Mouse (Mus musculus): Measurements from ENCODE around the gene Hist1h4a. TPM values are rescaled to one million over a fixed set of nuclear protein-coding genes. Genes with fewer than 3 reads are reported as not detected.
"Not testable (repeated sequence)": the region's sequence is repeated elsewhere in the genome, so short reads cannot be mapped to it uniquely, and the experiment has no call there.

Gene Hist1h4a
- polyA plus RNA-seq, 1 experiment from 2014 or later: 0.38 TPM

- H3K4me1 ChIP-seq: peaks cover 31% of the 10 kb centered on the region
- H3K27ac ChIP-seq (replicated peaks): no peak overlapping the region
- no peak for ATAC-seq (replicated peaks)
- no peak overlapping the region for H3K4me3 ChIP-seq
- no peaks in the 10 kb centered on the region for H3K36me3 ChIP-seq
- H3K27me3 ChIP-seq: no peaks in the 10 kb centered on the region
- WGBS: 77% methylated on average over 1 of the region's 1 CpGs
- H3K9ac ChIP-seq (replicated peaks): no peak overlapping the region
- H3K4me2 ChIP-seq (replicated peaks): no peak overlapping the region
- H3K9me3 ChIP-seq: no peaks in the 10 kb centered on the region
These were observed 4.1 kb upstream of the Hist1h4a start for GRCm38 (mm10) chr13:23765172-23765513.

GRCm38 (mm10) chr13:23764324-23765171, 3.5 kb upstream of the Hist1h4a start:
- no peak for ATAC-seq (replicated peaks)
- Histone ChIP-seq H3K9ac (replicated peaks) (peak overlapping the region; percentile 72), H3K4me1 (peaks cover 36% of the 10 kb centered on the region), H3K9me3 (no peaks in the 10 kb centered on the region), H3K4me2 (replicated peaks) (peak overlapping the region; percentile 81), H3K36me3 (no peaks in the 10 kb centered on the region), H3K27me3 (no peaks in the 10 kb centered on the region), H3K4me3 (peak overlapping the region; percentile 58), H3K27ac (replicated peaks) (peak overlapping the region; percentile 92)
- 31% methylated on average over 12 of the region's 12 CpGs for WGBS

GRCm38 (mm10) chr13:23763586-23764323, 2.7 kb upstream of the Hist1h4a start, which contains the start of gene Hist1h1a:
TSS of gene Hist1h1a (plus strand) at chr13:23763666.
- peak; percentile 72 for ATAC-seq (replicated peaks)
- Histone ChIP-seq H3K27me3 (no peaks in the 10 kb centered on the region), H3K4me1 (peaks cover 36% of the 10 kb centered on the region), H3K27ac (replicated peaks) (peak within 1 kb of the TSS; percentile 92), H3K4me2 (replicated peaks) (peak within 1 kb of the TSS; percentile 81), H3K36me3 (no peaks in the 10 kb centered on the region), H3K9ac (replicated peaks) (peak within 1 kb of the TSS; percentile 72), H3K4me3 (peak within 1 kb of the TSS; percentile 58), H3K9me3 (no peaks in the 10 kb centered on the region)
- 2% methylated on average over 34 of the region's 34 CpGs for WGBS

GRCm38 (mm10) chr13:23763242-23763585, 2.2 kb upstream of the Hist1h4a start:
- H3K36me3 ChIP-seq: no peaks in the 10 kb centered on the region
- H3K4me2 ChIP-seq (replicated peaks): peak overlapping the region; percentile 81
- WGBS: under 1% methylated on average over 10 of the region's 10 CpGs
- H3K27me3 ChIP-seq: no peaks in the 10 kb centered on the region
- no peak for ATAC-seq (replicated peaks)
- H3K9ac ChIP-seq (replicated peaks): peak overlapping the region; percentile 72
- peak overlapping the region; percentile 92 for H3K27ac ChIP-seq (replicated peaks)
- H3K4me1 ChIP-seq: peaks cover 36% of the 10 kb centered on the region
- peak overlapping the region; percentile 58 for H3K4me3 ChIP-seq
- H3K9me3 ChIP-seq: no peaks in the 10 kb centered on the region

GRCm38 (mm10) chr13:23761871-23762821, 1.1 kb upstream of the Hist1h4a start, which contains the start of gene Hist1h3a:
TSS of gene Hist1h3a (minus strand) at chr13:23762386.
- H3K9ac ChIP-seq (replicated peaks): peak within 1 kb of the TSS; percentile 72
- peak; percentile 72 for ATAC-seq (replicated peaks)
- peak within 1 kb of the TSS; percentile 58 for H3K4me3 ChIP-seq
- peak within 1 kb of the TSS; percentile 92 for H3K27ac ChIP-seq (replicated peaks)
- H3K4me2 ChIP-seq (replicated peaks): peak within 1 kb of the TSS; percentile 81
- not testable (repeated sequence) for H3K9me3 ChIP-seq, H3K27me3 ChIP-seq, H3K36me3 ChIP-seq
- peaks cover 45% of the 10 kb centered on the region for H3K4me1 ChIP-seq
- under 1% methylated on average over 42 of the region's 52 CpGs for WGBS

GRCm38 (mm10) chr13:23760240-23760971, 624 bp downstream of the Hist1h4a start:
- peak; percentile 12 for ATAC-seq (replicated peaks)
- H3K27ac ChIP-seq (replicated peaks): peak overlapping the region; percentile 92
- no peaks in the 10 kb centered on the region for H3K36me3 ChIP-seq
- H3K9ac ChIP-seq (replicated peaks): peak overlapping the region; percentile 53
- no peaks in the 10 kb centered on the region for H3K27me3 ChIP-seq
- peaks cover 48% of the 10 kb centered on the region for H3K4me1 ChIP-seq
- H3K4me3 ChIP-seq: peak overlapping the region; percentile 58
- WGBS: 2% methylated on average over 22 of the region's 27 CpGs
- H3K9me3 ChIP-seq: no peaks in the 10 kb centered on the region
- peak overlapping the region; percentile 81 for H3K4me2 ChIP-seq (replicated peaks)

- peak overlapping the region; percentile 81 for H3K4me2 ChIP-seq (replicated peaks)
- H3K9ac ChIP-seq (replicated peaks): no peak overlapping the region
- H3K27ac ChIP-seq (replicated peaks): peak overlapping the region; percentile 92
- H3K27me3 ChIP-seq: no peaks in the 10 kb centered on the region
- 74% methylated on average over 1 of the region's 1 CpGs for WGBS
- peak overlapping the region; percentile 58 for H3K4me3 ChIP-seq
- ATAC-seq (replicated peaks): no peak
- no peaks in the 10 kb centered on the region for H3K9me3 ChIP-seq
- H3K36me3 ChIP-seq: no peaks in the 10 kb centered on the region
- H3K4me1 ChIP-seq: peaks cover 48% of the 10 kb centered on the region
These were observed 1.2 kb downstream of the Hist1h4a start for GRCm38 (mm10) chr13:23759916-23760239.

GRCm38 (mm10) chr13:23759251-23759771, 1.7 kb downstream of the Hist1h4a start:
- WGBS: 76% methylated on average over 3 of the region's 3 CpGs
- no peak overlapping the region for H3K27ac ChIP-seq (replicated peaks)
- no peak for ATAC-seq (replicated peaks)

GRCm38 (mm10) chr13:23757921-23758320, 3.1 kb downstream of the Hist1h4a start:
- no peak for ATAC-seq (replicated peaks)
- Histone ChIP-seq H3K4me3 (no peak overlapping the region), H3K4me2 (replicated peaks) (no peak overlapping the region), H3K9ac (replicated peaks) (no peak overlapping the region), H3K27ac (replicated peaks) (no peak overlapping the region; the same call in 1 of the 2 replicates), H3K27me3 (no peaks in the 10 kb centered on the region), H3K36me3 (no peaks in the 10 kb centered on the region), H3K9me3 (no peaks in the 10 kb centered on the region), H3K4me1 (peaks cover 39% of the 10 kb centered on the region)
- 43% methylated on average over 3 of the region's 3 CpGs for WGBS

More at GRCm38 (mm10) chr13:23759251-23759771, 1.7 kb downstream of the Hist1h4a start:
- peaks cover 45% of the 10 kb centered on the region for H3K4me1 ChIP-seq
- H3K36me3 ChIP-seq: no peaks in the 10 kb centered on the region
- no peak overlapping the region for H3K4me2 ChIP-seq (replicated peaks)
- no peak overlapping the region for H3K4me3 ChIP-seq
- no peaks in the 10 kb centered on the region for H3K27me3 ChIP-seq
- H3K9me3 ChIP-seq: no peaks in the 10 kb centered on the region
- H3K9ac ChIP-seq (replicated peaks): no peak overlapping the region

GRCm38 (mm10) chr13:23757211-23757773, 3.7 kb downstream of the Hist1h4a start:
- H3K36me3 ChIP-seq: no peaks in the 10 kb centered on the region
- H3K9me3 ChIP-seq: no peaks in the 10 kb centered on the region
- H3K27ac ChIP-seq (replicated peaks): peak overlapping the region; percentile 90
- H3K27me3 ChIP-seq: no peaks in the 10 kb centered on the region
- H3K4me1 ChIP-seq: peaks cover 37% of the 10 kb centered on the region
- WGBS: under 1% methylated on average over 22 of the region's 23 CpGs
- peak overlapping the region; percentile 48 for H3K9ac ChIP-seq (replicated peaks)
- peak; percentile 0; the same call in 1 of the 2 replicates for ATAC-seq (replicated peaks)
- peak overlapping the region; percentile 63 for H3K4me2 ChIP-seq (replicated peaks)
- H3K4me3 ChIP-seq: peak overlapping the region; percentile 42

Measured in forebrain, embryonic 15.5 days (tissue).